Mouse (Mus musculus): ENCODE results near the gene Lsg1.

Lsg1 gene

GRCm38 (mm10) chr16:30520361-30520823 is 67.0 kb downstream of the Lsg1 start:
- peak; percentile 88 for DNase-seq (ENCODE audit: low spot score in 2 of 2)

- DNase-seq (ENCODE audit: low spot score in 2 of 2), result no peak
These were observed 68.8 kb downstream of the Lsg1 start for GRCm38 (mm10) chr16:30518635-30519034.

GRCm38 (mm10) chr16:30517666-30518283 is 69.6 kb downstream of the Lsg1 start:
- DNase-seq (ENCODE audit: low spot score in 2 of 2), result no peak

GRCm38 (mm10) chr16:30516993-30517392 is 70.4 kb downstream of the Lsg1 start:
- DNase-seq (ENCODE audit: low spot score in 2 of 2), result no peak

- no peak for DNase-seq (ENCODE audit: low spot score in 2 of 2)
These were observed 72.0 kb downstream of the Lsg1 start for GRCm38 (mm10) chr16:30515418-30515817.

- DNase-seq (ENCODE audit: low spot score in 2 of 2), result no peak
These were observed 74.1 kb downstream of the Lsg1 start for GRCm38 (mm10) chr16:30513050-30514024.

GRCm38 (mm10) chr16:30512375-30513049 is 74.9 kb downstream of the Lsg1 start:
- no peak for DNase-seq (ENCODE audit: low spot score in 2 of 2)

GRCm38 (mm10) chr16:30511563-30512340 is 75.6 kb downstream of the Lsg1 start:
- no peak for DNase-seq (ENCODE audit: low spot score in 2 of 2)

GRCm38 (mm10) chr16:30510504-30511451 is 76.6 kb downstream of the Lsg1 start:
- DNase-seq (ENCODE audit: low spot score in 2 of 2), result peak; percentile 84

Data from right cerebral cortex, adult 2 months (tissue).